Mouse (Mus musculus): ENCODE measurements at regions not wholly inside any gene's neighbourhood (a gene's known extent, or its start where the extent isn't known, plus 50 kb on each side); places are given as distances from the start of the nearest gene placed in this dataset.

DNA sequence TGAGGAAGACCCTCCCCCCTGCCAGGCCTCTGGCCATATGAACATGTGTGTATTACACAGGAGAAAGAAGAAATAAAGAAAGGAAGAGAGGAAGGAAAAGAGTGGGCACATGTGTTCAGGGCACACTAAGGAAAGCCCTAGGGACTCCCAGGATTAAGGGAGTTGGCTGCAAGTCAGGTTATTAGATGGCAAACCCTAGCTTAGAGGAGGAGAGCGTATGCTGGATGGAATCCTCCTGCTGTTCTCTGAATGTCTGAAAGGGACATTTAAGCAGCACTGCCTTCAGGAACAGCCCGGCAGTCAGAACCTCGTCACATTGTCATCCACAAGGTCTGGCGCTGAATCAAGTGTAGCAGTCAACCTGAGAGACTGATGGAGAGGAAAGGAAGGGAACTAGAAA, 98.1 kb upstream of the Ppp1r26 start:
- TF ChIP-seq CEBPB (IDR thresholded peaks at IDR 0.05; ENCODE audit: low read depth) (no peak), MAX (IDR thresholded peaks at IDR 0.05) (no peak)
